Mouse (Mus musculus) spleen, embryonic (tissue): ENCODE results near the gene 4930404N11Rik.

Source experiments
- CTCF ChIA-PET: fragments of 350-600 bp; sonication (Branson Sonifier 250); formaldehyde crosslinking; loops from one replicate; lab custom pipeline; 2022; lab: Charles Lee

4930404N11Rik gene

GRCm38 (mm10) chr10:81335393-81336340 is 29.9 kb downstream of the 4930404N11Rik start:
- CTCF ChIA-PET: no interaction called here

GRCm38 (mm10) chr10:81334324-81334723 is 31.3 kb downstream of the 4930404N11Rik start:
- CTCF ChIA-PET: no interaction called here

GRCm38 (mm10) chr10:81332277-81332676 is 33.3 kb downstream of the 4930404N11Rik start:
- CTCF ChIA-PET: interaction anchor here (0.6 kb wide), 1 partner anchor 1557 kb away, joined by 4 read pairs; no protein-coding TSS in a partner anchor

GRCm38 (mm10) chr10:81330007-81330406 is 35.6 kb downstream of the 4930404N11Rik start:
- CTCF ChIA-PET: interaction anchor here (1.3 kb wide), 1 partner anchor 9 kb away, joined by 3 read pairs; no protein-coding TSS in a partner anchor

- CTCF ChIA-PET: interaction anchor here (1.3 kb wide), 1 partner anchor 10 kb away, joined by 3 read pairs; no protein-coding TSS in a partner anchor
Measured at GRCm38 (mm10) chr10:81329194-81329975, 36.2 kb downstream of the 4930404N11Rik start.

- CTCF ChIA-PET: no interaction called here
Measured at GRCm38 (mm10) chr10:81328386-81328785, 37.2 kb downstream of the 4930404N11Rik start, which contains the start of gene Tbxa2r. TSS of gene Tbxa2r (plus strand) at chr10:81328731.

- CTCF ChIA-PET: interaction anchor here (0.6 kb wide), 1 partner anchor 39 kb away, joined by 7 read pairs; no protein-coding TSS in a partner anchor
Measured at GRCm38 (mm10) chr10:81327959-81328358, 37.7 kb downstream of the 4930404N11Rik start.

GRCm38 (mm10) chr10:81326858-81327257 is 38.8 kb downstream of the 4930404N11Rik start:
- CTCF ChIA-PET: no interaction called here

GRCm38 (mm10) chr10:81325781-81326180 is 39.8 kb downstream of the 4930404N11Rik start:
- CTCF ChIA-PET: no interaction called here

GRCm38 (mm10) chr10:81325176-81325575 is 40.4 kb downstream of the 4930404N11Rik start:
- CTCF ChIA-PET: interaction anchor here (0.5 kb wide), 1 partner anchor 706 kb away, joined by 4 read pairs; no protein-coding TSS in a partner anchor

- CTCF ChIA-PET: no interaction called here
Measured at GRCm38 (mm10) chr10:81323791-81324530, 41.7 kb downstream of the 4930404N11Rik start.

GRCm38 (mm10) chr10:81323141-81323775 is 42.4 kb downstream of the 4930404N11Rik start:
- CTCF ChIA-PET: interaction anchor here (0.6 kb wide), 1 partner anchor 45 kb away, joined by 3 read pairs; no protein-coding TSS in a partner anchor

GRCm38 (mm10) chr10:81322444-81322843 is 43.2 kb downstream of the 4930404N11Rik start:
- CTCF ChIA-PET: no interaction called here

GRCm38 (mm10) chr10:81321436-81321835 is 44.2 kb downstream of the 4930404N11Rik start:
- CTCF ChIA-PET: no interaction called here

- CTCF ChIA-PET: interaction anchor here (2.0 kb wide), 1 partner anchor 16 kb away, joined by 5 read pairs; no protein-coding TSS in a partner anchor
Measured at GRCm38 (mm10) chr10:81320550-81321347, 44.9 kb downstream of the 4930404N11Rik start, which contains the start of gene Cactin. TSS of gene Cactin (plus strand) at chr10:81321103.

GRCm38 (mm10) chr10:81319741-81320549 is 45.7 kb downstream of the 4930404N11Rik start:
- CTCF ChIA-PET: interaction anchor here (2.0 kb wide), 1 partner anchor 15 kb away, joined by 5 read pairs; no protein-coding TSS in a partner anchor

GRCm38 (mm10) chr10:81319330-81319699 is 46.3 kb downstream of the 4930404N11Rik start:
- CTCF ChIA-PET: interaction anchor here (2.0 kb wide), 1 partner anchor 15 kb away, joined by 5 read pairs; no protein-coding TSS in a partner anchor
